Mouse (Mus musculus) CH12F3 (cell line): ENCODE data around the gene Col3a1.

Experiments
- in situ Hi-C: fragments of 300-500 bp; cut with MboI; formaldehyde crosslinking; loops from 2 replicates; pipeline ENCODE4 v1.14.3; 2020; ENCODE audit warnings: low sequenced_read_pairs

Col3a1 gene

DNA sequence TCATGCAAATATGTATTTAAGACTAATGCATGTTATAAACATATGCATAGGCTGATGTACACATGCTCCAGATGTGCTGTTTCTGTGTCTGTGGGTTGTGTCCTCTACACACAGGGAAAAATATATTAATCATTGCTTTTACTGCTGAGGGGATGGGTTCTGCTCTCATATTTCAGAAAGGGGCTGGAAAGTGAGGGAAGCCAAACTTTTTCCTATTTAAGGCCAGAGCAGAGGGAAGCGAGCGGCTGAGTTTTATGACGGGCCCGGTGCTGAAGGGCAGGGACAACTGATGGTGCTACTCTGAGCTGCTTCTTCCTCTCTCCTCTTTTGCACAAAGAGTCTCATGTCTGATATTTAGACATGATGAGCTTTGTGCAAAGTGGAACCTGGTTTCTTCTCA is at the start of gene Col3a1:
Gene Col3a1, plus strand, starts transcription at position 151 of the 400 bp plus-strand sequence.
- in situ Hi-C loops: no loop called here

DNA sequence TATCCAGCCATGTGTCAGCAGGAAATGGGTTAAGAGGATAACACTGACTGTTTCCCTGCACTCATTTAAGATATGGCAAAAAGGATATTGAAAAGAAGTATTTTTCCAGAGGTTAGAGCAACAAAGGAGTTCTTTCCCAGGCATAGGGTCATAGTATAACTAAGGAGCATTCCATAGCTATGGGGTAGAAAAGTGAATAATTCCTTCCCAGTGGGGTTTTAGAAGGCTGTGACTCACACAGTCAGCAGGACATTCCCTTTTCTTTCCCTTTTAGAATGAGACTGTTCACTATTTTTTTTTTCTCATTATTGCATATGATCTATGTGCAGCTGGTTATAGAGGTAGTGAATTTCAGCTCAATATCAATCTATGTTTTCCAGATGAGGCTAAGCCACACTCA is 41.9 kb upstream of the Col3a1 start:
- in situ Hi-C loops: no loop called here

DNA sequence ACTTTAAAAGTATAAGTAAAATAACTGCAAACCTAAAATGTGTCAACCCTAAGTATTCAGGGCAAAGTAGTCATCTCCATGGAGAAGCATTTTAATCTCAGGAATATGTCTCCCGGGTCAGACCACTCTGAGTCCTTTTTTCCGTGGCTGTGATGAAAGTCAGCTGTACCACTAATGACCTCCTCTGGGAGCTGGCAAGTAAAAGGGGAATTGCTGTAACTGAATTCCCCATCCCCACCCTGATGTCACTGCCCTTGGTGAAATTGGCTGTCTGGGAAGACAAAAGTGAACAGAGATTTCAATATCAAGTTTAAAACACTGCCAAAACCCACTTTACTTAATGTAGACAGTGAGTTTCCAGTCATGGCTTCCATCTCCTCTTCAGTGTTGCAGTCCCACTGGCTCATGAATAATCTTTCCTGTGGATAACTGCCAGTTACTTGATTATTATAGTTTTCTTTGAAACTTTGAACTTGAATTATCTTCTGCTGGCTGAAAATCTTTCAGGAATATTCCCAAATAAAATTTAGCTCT is 35.3 kb upstream of the Col3a1 start:
- in situ Hi-C loops: no loop called here

DNA sequence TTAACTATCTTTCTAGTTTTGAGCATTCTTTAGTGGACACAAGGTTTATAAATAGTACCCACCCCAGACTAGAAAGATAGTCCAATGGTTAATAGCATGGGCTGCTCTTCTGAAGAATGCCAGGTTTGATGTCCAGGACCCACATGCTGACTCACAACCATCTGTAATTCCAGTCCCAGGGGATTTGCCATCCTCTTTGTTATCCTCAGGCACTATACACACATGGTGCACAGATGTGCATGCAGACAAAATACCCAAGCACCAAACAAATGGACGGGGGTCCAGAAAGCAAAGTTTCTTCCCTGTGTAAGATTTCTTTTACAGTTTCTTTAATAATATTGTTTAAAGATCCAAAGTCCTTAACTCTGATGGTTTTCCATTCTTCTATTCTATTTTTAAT is 23.4 kb upstream of the Col3a1 start:
- in situ Hi-C loops: no loop called here

DNA sequence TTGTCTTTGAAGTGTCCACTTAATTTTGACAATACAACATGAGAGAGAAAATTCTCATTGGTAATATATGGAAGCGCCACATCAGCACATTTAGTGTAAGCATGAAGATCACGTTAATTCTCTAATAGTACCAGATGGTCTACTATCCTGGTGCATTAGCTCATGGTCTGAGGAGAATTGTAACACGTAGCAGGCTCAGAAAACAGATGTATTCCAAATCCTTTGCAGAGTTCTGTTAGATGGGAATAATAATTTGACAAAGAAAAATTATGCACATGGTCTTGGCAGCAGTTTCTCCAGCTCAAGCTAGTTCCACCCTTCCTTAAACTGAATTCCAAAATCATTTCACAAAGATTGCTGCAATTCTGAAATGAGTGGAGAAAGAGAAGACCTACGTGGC is 21.3 kb upstream of the Col3a1 start:
- in situ Hi-C loops: no loop called here

DNA sequence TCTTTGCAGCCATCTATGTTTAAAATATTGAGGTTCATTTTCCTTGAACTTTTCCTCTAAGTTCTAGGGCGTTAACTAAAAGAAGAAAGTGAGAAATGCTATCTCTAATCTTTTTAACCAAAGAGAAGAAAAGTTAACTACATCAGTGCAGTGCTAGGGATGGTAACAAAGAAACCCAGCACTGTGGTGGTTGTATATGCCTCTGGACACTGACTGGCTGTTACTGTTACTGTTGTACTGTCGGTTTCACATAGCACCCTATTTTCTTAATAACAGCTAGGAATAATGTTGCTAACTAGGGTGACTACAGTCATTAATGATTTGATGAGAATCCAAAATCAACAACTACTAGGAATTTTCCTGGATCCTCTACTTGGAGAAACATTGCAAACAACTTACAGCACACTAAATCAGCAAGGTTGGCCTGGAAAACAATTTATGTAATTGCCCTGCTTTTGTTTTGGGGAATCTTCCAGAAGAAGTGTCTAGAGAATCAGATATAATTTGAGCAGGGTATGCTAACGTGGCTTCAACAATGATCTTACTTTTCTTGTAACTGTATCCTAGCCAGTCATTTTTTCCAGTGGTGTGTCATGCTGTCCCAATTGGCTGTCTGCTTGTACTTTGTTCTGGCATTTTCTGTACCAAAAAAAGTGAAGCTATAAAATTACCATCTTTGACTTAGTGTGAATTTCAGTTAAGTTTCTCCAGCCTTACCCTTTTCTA is 11.8 kb upstream of the Col3a1 start:
- in situ Hi-C loops: no loop called here

DNA sequence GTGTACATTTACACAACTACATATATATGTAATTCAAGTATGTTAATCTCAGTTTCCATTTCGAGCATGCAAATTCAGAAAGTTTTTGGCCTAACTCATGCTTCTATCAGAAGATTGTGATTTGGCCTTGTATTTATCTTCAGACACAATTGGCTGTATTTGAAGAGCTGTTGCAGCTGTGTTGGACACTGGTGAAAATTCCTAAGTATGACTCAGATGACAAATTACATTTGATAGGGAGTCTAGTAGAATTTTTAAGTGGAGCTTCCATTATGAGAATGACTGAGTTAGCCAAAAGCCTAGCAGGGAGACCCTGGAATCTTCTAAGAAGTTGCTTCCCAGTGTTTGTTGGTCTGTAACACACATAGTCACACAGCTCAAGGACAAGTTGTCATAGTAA is 7.1 kb upstream of the Col3a1 start:
- in situ Hi-C loops: no loop called here

DNA sequence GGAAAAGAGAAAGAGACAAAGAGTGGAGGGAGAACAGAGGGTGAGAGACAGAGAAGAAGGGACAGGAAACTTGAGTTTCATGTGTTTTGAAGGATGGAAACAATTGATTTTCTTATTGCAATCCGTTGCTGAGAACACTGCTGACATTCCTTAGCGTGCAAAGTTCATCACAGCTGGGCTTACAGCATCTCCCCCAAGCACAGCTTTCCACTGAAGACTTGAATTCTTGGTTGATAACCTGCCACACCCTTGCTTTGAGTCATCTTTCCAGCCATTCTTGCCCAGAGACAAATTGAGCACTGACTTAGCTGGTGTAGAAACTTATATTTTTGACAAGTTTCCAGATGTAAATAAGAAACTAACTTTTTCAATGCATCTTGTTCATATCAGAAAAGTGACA is 2.3 kb upstream of the Col3a1 start:
- in situ Hi-C loops: no loop called here

DNA sequence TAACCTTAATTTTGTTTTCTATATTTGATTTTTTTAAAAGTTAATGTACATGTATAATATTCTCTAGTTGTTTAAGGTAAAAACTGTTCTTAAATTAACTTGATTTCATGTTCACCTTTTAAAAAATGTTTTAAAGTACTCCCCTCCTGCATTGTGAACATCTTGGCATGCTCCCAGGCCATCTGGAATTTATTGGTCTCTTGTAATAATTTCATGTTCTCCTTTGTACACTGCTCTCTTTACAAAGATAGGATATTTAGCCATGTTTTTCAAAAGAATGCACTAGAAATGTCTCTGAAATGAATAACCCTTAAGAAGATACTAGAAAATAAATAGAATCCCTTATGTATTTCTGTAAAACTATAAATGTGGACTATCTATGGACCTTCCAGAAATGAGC is 624 bp downstream of the Col3a1 start:
- in situ Hi-C loops: no loop called here

DNA sequence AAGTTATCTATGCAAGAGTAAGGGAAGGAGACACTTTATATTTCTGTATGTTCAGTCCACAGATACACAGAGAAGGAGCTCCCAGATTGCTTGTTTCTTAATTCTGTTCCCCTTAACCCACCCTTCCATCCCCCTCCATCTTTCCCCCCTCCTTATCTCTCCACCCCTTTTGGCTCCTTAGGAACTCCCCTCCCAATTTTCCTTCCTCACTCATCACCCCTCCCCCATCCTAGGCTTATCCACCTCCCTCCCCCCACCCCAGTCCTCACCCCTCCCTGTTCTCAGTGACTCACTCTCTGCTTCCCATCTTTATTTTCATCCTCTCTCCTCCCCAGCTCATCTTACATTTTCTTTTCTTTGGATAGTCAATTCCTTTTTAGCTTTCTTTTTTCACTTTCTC is 1.5 kb downstream of the Col3a1 start:
- in situ Hi-C loops: no loop called here

DNA sequence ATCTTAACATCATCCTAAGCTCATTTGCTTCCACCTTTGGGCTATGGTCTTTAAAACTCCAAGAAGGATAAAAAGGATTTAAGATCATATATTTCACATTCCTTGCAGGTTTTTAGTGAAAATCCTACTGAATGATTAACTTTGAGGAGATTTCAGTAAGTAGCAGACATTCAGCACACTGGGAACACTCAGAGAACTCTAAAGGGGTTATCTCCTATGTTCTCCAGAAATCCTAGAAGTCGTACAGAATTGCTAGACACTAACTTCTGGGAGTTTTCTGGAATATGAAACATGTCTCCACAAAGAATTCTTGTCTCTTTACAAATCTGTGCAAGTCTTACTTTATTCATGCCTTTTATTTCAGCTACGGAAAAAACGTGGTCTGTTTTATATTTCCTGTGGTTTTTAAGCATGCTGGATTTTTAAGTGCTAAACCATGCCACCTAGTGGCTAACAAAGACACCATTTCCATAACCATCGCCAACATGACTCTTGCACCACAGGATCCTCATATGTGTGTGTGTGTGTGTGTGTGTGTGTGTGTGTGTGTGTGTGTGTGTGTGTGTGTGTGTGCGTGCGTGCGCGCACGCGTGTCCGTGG is 2.5 kb downstream of the Col3a1 start:
- in situ Hi-C loops: no loop called here

DNA sequence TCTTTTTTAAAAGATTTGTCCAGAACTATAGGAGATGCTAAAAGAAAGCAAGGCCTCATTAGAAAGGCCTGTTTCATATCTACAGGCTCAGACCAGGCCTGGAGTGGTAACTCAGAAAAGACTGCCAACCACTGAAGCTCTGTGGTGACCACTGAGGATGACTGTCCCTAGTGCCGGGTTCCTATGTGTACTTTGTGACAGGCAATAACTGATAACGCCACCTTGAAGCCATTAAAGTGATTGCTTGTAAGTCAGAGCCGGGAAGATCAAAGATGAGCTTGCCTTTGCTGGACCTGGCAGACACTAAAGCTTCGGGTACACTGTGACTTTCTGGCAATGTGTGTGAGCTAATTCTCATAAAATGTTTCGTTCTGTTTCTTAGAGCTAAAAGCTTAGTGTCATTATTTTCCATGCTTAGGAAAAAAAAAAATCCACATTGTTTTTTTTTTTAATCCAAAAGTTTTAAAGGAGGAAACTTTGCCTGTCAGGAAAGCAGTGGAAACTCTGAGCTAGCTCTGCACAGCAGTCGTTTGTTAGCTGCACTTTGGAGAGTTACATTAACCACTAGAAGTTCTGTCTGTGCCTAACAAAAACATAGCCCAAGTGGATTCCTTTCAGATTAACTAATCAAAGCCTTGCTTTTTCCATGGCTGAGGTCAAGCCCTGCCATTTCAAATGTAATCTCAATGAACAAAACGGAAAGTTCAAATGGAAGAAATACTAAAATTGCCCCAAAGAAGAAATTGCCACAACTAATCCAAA is 4.6 kb downstream of the Col3a1 start:
- in situ Hi-C loops: no loop called here

DNA sequence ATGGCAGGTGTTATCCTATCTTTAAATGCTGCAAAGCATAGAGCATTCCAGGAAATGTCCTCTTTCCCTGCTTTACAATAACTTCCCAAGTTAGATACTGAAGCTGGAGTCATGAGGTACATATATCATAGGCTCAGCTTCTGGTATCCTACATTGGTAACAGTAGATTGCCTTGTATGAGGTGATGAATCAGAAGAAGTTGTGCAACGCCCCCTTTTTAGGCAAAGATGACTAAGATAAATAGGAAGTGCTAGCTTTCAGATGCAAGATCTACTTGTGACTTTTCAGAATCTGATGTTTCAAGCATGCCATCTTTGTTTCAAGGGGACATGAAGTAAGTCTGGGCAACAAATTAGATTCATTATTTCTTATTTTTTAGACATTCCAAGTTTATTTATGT is 6.9 kb downstream of the Col3a1 start:
- in situ Hi-C loops: no loop called here

DNA sequence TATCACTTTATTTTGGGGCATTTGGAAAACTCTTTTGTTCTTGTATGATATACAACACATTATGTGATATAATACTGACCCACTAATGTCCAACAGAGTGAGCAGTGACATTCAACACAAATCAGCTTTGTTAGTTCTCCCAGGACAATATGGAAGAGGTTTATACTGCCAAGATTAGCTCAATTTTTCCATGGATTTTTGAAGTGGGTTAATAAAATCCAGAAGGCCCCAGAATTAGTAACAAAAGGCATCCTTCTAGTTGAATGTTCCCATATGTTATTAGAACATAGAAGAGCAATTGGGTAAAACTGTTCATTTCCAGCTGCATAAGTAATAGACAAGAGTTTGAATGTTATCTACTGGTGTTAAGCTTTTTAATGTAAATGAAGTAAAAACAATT is 9.5 kb downstream of the Col3a1 start:
- in situ Hi-C loops: no loop called here

DNA sequence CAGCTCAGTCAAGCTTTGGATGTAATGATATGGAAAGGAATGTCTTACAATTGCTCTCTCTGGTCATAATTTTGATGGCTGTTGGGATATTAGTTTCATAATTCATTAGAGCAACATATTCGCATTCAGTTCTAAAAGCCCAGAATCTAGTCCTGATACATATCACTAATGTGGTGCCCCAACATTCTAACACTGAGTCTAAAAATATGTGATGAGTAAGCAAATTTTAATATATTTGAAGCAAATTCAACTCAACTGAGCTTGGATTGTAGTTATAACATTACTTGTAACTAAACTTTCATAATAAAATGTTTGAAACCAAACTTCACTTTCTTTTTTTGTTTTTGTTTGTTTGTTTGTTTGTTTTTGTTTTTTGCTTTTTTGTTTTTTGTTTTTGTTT is 17.8 kb downstream of the Col3a1 start:
- in situ Hi-C loops: no loop called here

DNA sequence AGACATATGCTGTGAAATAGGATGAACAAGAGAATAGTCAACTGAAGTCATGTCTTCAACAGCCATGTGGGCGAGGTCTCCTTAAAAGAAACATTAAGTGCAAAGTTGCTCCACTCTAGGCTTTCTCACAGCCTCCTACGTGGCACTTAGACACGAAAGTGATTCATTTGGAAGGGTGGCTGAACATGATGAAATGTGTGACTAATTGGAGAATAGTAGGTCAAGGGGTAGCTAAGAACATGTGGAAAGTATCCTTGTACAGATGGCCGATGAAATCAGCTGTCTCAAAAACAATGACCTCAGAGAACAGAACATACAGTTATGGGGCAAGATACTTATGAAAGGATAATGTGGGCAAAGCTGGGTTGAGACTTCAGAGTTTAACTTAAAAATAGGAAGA is 44.6 kb downstream of the Col3a1 start:
- in situ Hi-C loops: no loop called here

DNA sequence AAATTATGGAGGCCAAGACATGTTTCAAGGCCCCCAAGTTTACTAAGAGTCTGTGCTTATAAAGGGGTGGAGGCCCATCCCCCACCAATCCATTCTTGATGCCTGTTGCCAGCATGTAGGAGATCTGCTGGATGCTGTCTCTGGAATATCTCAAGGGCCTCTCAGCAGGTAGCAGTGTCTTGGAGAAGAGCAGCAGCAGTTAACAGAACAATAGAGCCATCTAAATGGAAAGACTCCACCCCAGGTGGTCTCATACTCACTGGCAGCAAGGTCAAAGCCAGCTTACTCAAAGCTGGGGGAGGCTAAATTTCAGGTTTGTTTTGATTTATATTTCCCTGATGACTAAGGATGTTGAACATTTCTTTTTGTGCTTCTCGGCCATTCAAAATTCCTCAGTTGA is 46.7 kb downstream of the Col3a1 start:
- in situ Hi-C loops: no loop called here

DNA sequence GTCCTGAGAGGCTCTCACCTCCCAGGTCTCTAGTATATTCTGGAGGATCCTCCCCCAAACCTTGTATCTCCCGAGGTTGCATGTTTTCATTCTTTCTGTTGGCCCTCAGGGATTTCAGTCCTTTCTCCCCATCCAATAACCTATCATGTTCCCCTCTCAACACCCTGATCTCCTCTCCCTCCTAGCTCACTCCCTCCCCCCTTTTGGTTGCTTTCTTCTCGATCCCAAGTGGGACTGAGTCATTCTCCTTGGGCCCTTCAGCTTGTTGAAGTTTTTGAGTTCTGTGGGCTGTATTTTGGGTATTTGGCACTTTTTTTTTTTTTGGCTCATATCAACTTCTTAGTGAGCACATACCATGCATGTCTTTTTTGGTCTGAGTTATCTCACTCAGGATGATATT is 47.8 kb downstream of the Col3a1 start:
- in situ Hi-C loops: no loop called here

DNA sequence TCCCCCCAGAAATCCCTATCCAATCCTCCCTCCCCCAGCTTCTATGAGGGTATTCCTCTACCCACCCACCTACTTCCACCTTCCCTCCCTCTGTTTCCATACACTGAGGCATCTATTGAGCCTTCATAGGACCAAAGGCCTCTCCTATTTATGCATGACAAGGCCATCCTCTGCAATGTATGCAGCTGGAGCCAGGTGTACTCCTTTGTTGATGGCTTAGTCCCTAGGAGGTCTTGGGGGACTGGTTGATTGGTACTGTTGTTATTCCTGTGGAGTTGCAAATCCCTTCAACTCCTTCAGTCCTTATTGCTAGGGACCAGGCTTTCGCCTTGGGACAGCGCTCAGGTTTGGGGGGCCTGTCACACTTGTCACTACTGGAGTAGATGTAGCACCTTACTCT is 48.3 kb downstream of the Col3a1 start:
- in situ Hi-C loops: no loop called here

DNA sequence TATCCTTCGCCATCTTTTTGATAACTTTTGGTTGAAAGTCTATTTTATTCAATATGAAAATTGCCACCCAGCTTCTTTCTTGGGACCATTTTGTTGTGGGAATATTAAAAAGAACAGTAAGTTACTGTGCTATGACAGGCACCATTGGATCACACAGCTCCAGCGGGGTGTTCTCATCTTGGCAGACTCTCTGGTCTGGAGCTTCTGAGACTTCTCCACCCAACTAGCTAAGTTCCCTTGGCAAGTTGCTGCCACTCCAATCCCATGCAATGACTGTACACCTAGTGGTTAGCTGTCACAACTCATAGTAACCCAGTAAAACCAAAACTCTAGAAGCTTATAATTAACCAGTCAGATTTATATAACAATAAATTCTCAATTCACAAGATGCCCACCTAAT is 51.9 kb downstream of the Col3a1 start:
- in situ Hi-C loops: no loop called here

DNA sequence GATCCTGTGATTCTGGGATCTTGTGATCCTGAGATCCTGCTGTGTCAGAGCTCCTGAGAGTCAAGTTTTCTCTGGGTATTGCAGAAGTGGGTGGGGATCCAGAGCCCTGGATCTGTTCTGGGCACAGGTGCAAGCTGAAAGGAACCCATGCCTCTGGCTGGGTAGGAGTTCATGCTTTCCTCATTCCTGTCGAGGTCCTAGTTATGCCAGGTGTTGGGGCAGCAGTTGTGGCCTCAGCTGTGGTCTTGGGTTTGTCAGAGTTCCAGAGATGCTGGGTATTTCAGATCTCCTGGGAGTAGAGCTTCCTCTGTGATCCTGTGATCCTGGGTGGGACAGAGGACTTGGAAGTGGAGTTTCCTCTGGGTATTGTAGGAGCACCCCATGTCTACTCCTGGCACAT is 54.1 kb downstream of the Col3a1 start:
- in situ Hi-C loops: no loop called here
